Mouse (Mus musculus) liver, embryonic 14.5 days (tissue): ENCODE results near the gene 9130019O22Rik.

ENCODE experiments used
- CTCF ChIP-seq: IDR thresholded peaks from 2 replicates; pipeline ENCODE4 v1.5.1; 2016; ENCODE audit warnings: antibody characterized with exemption, low read depth, control low read depth
- EP300 ChIP-seq: IDR thresholded peaks from 2 replicates; pipeline ENCODE4 v1.6.1; 2016; ENCODE audit warnings: antibody characterized with exemption, low read depth

- TF ChIP-seq CTCF (no peak), EP300 (no peak)
Measured at GRCm38 (mm10) chr7:127371213-127371612, 15.8 kb downstream of the 9130019O22Rik start.
